Mouse (Mus musculus): ENCODE data around the gene Lgr5. TPM values are rescaled to one million over a fixed set of nuclear protein-coding genes. Genes with fewer than 3 reads are reported as not detected.

Gene Lgr5
- total RNA-seq, 2 experiments from 2014 or later = 2.0 to 2.5 TPM

DNA sequence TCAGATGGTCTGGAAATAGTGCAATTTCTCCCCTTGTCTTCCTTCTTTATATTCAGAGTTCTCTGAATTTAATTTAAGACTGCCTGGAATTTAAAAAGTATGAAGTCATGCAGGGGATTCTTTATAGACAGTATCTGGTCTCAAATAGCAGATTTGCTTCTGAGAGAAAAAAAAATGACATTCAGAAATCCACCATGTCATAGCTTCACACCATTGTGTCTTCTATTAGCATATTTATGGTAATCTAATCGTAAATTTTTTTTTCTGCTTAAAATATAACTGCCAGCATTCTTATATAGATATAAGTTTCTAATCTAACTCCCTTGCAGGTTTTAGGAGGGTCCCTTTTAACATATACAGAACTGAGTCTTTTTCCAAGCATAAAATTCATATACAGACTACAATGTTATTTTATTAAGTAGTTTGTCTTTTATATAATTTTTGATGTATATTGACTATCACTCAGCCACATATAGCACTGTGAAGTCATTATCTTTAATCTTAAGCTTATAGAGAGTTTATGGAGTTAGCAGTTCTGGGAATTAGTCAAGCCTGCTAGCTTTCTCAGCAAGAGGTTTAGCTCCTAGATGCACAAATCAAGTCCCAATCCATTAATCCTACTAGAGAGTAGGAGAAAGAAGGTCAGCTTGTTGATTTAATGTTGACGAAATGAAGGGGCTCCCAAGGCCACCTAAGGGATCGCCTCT lies 15.7 kb downstream of the Lgr5 start:
- intact Hi-C loops (cut with DNase I) = no loop called here

GRCm38 (mm10) chr10:115571317-115571716 lies 16.3 kb downstream of the Lgr5 start:
- DNase-seq (ENCODE audit: extremely low spot score in 1 of 2, low spot score in 2 of 2) = peak in 1 of 2 experiments; percentile 17
- intact Hi-C loops (cut with DNase I) = no loop called here

More for the DNA sequence above, 15.7 kb downstream of the Lgr5 start:
- DNase-seq (ENCODE audit: extremely low spot score in 1 of 2, low spot score in 2 of 2) = no peak

- DNase-seq (ENCODE audit: extremely low spot score in 1 of 2, low spot score in 2 of 2) = no peak
- intact Hi-C loops (cut with DNase I) = no loop called here
These were observed 17.0 kb downstream of the Lgr5 start for GRCm38 (mm10) chr10:115570577-115570976.

DNA sequence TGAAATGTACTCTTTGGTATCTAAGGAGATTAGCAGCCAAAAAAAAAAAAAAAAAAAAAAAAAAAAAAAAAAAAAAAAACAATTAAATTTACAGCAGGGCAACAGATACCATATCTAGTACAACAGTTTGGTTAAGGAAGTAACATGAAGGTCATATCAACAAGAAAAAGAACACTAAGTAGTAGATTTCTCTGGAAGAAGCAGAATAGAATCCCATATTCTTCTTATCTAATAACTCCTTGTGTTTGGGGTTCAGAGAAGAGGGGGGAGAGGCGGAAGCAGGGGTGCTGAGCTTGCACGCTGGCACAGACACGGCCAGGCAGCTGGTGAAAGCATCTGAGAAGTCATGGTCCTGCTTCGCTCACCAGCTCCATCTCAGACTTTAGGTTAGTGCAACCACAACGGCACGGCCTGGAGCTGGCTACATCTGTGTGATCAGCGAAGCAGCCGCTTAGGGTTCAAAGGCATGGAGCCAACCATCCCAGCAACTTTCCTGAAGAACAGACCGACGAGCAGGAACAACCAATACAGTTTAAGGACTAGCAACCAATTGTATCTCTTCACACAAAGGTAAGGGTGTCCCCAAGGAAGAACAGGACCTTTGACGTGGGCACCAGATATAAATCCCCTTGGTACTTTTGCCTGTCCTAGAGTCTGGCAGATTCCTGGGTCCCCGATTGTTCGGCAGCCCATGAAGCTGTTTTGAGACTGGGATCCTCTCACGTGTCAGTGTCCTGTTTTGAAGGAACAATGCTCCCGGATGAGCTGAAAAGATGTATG lies 17.7 kb downstream of the Lgr5 start, which contains the start of gene A930009A15Rik:
Gene A930009A15Rik, plus strand, starts transcription at position 275 of the 780 bp plus-strand sequence.
- intact Hi-C loops (cut with DNase I) = no loop called here
- DNase-seq (ENCODE audit: extremely low spot score in 1 of 2, low spot score in 2 of 2) = no peak

- intact Hi-C loops (cut with DNase I) = no loop called here
- no peak for DNase-seq (ENCODE audit: extremely low spot score in 1 of 2, low spot score in 2 of 2)
These were observed 23.6 kb downstream of the Lgr5 start for GRCm38 (mm10) chr10:115563961-115564360.

DNA sequence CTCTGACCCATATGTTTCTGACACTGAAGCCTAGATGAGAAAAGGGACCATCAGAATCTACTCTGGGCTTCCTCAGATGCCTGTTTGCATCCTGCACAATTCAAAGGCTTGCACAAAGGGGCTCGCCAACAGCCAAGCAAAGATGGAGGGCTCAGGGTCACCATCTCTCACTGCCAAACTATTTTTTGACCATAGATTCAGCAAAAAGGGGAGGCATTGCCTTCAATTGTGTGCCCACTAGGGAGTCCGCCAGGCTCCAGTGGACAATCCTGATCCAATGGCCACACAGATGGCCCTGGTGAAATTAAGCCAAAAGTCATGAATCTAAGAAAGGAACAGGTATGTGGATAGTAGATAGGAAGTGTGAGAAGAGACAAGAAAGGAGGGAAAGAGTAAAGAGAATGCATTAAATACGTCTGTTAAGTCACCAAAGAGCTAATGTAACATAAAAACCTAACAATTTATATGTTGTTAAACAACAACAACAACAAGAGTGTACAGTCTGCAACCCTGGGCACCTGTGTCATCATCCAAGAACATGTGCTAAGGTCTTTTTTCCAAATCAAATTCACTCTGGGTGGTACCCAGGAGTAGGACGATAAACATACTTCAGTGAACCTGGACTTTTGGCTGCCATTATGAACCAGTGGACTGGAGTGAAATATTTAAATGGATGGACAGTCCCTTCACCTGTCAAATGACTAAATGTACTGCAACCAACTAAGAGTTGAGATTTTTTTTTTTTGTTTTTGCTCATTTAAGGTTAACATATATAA lies 24.5 kb downstream of the Lgr5 start:
- intact Hi-C loops (cut with DNase I) = no loop called here
- no peak for DNase-seq (ENCODE audit: extremely low spot score in 1 of 2, low spot score in 2 of 2)

- intact Hi-C loops (cut with DNase I) = no loop called here
- no peak for DNase-seq (ENCODE audit: extremely low spot score in 1 of 2, low spot score in 2 of 2)
These were observed 26.3 kb downstream of the Lgr5 start for GRCm38 (mm10) chr10:115561136-115561880.

DNA sequence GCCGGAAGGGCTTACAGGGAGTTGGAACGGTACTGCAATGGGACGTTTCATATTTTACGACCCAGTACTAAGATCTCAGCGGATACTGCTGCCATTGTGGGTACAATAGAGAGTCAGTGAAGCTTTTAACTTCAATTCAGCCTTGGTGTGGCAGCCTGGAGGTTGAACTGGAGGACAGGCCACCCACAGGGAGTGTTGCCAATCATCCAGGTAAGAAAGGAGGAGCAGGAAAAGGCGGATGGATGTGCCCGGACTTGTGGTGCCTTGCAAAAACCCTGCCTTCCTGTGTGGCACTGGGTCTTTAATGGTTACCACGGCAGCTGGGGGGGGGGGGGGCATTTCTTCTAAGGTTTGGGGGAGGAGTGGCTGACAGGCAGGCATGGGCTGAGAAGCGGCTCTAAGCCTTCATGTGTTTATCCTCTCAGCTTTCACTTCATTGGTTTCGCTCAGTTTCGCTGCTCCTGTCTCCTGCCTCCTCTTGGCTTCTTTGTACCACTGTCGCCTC lies 30.8 kb downstream of the Lgr5 start:
- intact Hi-C loops (cut with DNase I) = no loop called here
- no peak for DNase-seq (ENCODE audit: extremely low spot score in 1 of 2, low spot score in 2 of 2)

DNA sequence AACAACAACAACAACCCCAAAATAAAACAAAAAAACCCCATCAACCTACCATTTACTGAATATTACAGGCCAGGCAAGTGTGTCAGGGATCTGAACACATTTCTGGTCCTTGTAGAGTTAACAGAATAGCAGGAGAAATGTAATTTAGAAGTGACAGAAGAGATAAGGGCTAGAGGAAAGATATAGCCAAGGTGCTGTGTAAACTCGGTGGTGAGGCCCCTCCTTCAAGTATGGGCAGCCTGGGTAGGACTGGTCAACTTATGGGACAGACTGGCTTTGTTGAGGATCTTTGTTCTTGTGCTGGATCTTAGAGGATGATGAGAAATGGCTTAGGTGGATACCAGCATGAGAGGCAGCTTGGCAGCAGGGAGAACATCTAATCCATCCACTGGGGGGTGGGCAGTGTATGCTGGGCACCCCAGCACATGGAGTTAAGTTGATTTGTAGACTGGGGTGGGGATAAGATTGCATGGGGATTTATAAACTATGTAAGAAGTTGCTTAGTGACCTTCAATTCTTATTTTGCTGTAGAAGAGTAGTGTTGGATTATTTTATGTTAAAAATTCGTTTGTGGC lies 32.3 kb downstream of the Lgr5 start:
- intact Hi-C loops (cut with DNase I) = no loop called here
- no peak for DNase-seq (ENCODE audit: extremely low spot score in 1 of 2, low spot score in 2 of 2)

- intact Hi-C loops (cut with DNase I) = no loop called here
- DNase-seq (ENCODE audit: extremely low spot score in 1 of 2, low spot score in 2 of 2) = no peak
These were observed 34.0 kb downstream of the Lgr5 start for GRCm38 (mm10) chr10:115553352-115554113.

DNA sequence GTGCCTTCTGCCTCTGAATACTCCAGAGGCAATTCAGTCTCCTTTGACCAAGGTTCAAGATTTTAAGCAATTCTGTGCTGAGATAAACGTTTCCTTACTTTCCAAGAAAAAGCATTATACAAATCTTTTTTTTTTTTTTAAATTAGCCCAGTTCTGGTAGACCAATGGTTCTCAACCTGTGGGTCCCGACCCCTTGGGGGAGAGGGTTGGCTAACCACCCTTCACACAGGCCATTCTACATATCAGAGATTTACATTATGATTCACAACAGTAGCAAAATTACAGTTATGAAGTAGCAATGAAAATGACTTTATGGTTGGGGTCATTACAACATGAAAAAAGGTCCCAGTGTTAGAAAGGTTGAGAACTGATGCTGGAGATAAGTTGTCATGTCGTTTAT lies 36.5 kb downstream of the Lgr5 start:
- no peak for DNase-seq (ENCODE audit: extremely low spot score in 1 of 2, low spot score in 2 of 2)
- intact Hi-C loops (cut with DNase I) = no loop called here

- intact Hi-C loops (cut with DNase I) = no loop called here
- no peak for DNase-seq (ENCODE audit: extremely low spot score in 1 of 2, low spot score in 2 of 2)
These were observed 37.3 kb downstream of the Lgr5 start for GRCm38 (mm10) chr10:115550253-115550652.

DNA sequence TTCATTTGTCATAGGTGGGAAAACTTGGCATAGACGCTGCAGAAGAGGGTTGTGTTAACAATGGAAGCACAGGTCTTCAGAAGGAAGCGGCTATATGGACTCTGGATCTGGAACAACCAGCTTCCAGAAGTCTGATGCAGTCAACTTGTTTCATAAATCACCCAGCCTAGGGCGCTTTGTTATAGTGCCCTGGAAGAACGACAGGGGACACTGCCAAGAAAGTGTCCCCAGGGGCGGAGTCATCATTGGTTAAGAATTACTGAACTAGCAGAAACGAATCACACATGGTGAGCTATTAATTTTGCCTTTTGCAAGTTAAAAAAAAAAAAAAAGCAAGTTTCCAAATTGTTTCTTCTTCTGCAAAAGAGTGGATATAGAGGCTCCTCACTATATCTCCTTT lies 44.7 kb downstream of the Lgr5 start:
- intact Hi-C loops (cut with DNase I) = no loop called here
- no peak for DNase-seq (ENCODE audit: extremely low spot score in 1 of 2, low spot score in 2 of 2)

DNA sequence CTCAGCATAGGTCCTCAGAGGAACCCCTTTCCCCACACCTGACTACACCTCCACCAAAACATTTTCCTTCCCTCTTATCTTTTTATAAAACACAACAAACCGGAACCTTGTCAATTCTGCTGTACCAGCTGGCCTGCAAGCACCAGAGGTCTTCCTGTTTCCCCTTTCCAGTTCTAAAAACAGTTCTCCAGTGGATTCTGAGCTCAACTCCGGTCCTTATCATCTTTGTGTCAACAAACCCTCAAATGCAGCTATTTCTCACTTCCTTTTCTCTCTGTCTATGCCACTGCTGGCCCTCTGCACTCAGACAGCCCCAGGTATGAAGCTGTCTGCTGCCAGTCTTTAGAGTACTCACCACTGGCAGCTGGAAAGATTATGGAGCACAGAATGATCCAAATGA lies 56.8 kb downstream of the Lgr5 start:
- intact Hi-C loops (cut with DNase I) = no loop called here

GRCm38 (mm10) chr10:115529768-115530167 lies 57.8 kb downstream of the Lgr5 start:
- DNase-seq (ENCODE audit: extremely low spot score in 1 of 2, low spot score in 2 of 2) = no peak
- intact Hi-C loops (cut with DNase I) = no loop called here

More for the DNA sequence above, 56.8 kb downstream of the Lgr5 start:
- DNase-seq (ENCODE audit: extremely low spot score in 1 of 2, low spot score in 2 of 2) = no peak

GRCm38 (mm10) chr10:115528892-115529291 lies 58.7 kb downstream of the Lgr5 start:
- intact Hi-C loops (cut with DNase I) = no loop called here
- no peak for DNase-seq (ENCODE audit: extremely low spot score in 1 of 2, low spot score in 2 of 2)

GRCm38 (mm10) chr10:115521081-115521451 lies 66.5 kb downstream of the Lgr5 start:
- intact Hi-C loops (cut with DNase I) = no loop called here
- no peak for DNase-seq (ENCODE audit: extremely low spot score in 1 of 2, low spot score in 2 of 2)
